Mouse (Mus musculus): Measurements from ENCODE around the gene Otulinl. TPM values are rescaled to one million over a fixed set of nuclear protein-coding genes. Genes with fewer than 3 reads are reported as not detected.
"Not testable (repeated sequence)": the region's sequence is repeated elsewhere in the genome, so short reads cannot be mapped to it uniquely, and the experiment has no call there.

Otulinl gene
- 3.6 and 4.9 TPM in 2 replicates for polyA plus RNA-seq (2012; rRNA removed)

DNA sequence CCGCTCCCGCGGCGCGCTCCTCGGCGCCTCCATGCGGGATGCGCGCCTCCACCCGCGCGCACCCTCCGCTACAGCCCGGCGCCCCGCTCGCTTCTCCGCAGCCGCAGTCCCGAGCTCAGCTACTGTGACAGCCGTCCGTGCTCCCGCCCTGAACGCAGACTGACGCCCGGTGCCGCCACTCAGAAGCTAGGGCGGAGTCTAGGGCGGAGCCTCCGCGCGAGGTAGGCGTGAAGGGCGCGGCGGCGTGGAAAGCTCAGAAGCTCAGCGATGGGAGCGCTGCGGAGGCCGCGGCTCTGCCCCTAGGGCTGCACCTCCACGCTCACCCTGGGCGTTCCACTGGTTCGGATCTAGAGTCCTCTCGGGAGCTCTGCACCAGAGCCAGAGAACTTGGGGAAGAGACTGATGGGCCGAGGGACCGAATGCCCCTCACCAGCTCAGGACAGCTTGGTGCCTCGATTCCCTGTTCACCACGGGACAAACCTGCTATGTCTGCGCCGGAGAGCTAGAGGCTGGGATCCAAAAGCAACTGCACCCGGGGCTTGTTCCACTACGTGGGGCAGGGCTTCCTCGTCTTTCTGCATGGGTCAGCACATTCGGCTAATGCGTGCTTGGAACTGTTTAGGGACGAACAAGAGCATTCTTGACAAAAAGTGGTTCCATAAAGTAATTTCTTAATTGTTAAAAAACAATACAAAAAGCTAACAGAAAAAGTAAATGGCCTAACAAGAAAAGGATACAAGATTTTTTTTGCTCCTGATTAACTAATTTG is at the start of gene Otulinl:
TSS of gene Otulinl (minus strand) at position 161 of the 769 bp plus-strand sequence.
- TF ChIP-seq CTCF (IDR thresholded peaks at IDR 0.05; ENCODE audit: borderline replicate concordance, extremely low read depth, insufficient read depth, insufficient read length) (no peak), POLR2A (IDR thresholded peaks at IDR 0.05; ENCODE audit: borderline replicate concordance, extremely low read depth, insufficient read depth, insufficient read length, poor library complexity, severe bottlenecking) (peak; percentile 45)
- peak; percentile 98 for DNase-seq (ENCODE audit: low read depth)

DNA sequence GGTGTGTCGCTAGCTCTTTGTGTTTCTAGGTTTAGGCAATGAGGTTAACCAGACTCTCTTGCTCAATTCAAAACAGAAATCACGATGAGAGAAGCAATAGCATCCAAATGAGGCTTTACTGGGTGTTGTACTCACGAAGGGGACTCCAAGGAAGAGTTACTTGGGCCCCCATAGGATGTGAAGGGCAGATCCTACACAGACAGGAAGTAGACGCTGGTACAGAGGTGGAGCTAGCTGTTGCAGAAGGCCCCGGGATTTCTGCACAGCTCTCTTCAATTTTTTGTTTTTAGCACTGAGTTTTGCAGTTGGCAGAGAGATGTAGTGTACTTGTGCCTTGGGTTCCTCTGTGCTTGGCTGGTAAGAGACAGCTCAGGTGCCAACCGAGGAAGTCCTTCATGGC is 44.8 kb upstream of the Otulinl start:
- no peak for DNase-seq (ENCODE audit: low read depth)
- TF ChIP-seq CTCF (IDR thresholded peaks at IDR 0.05; ENCODE audit: borderline replicate concordance, extremely low read depth, insufficient read depth, insufficient read length) (no peak), POLR2A (IDR thresholded peaks at IDR 0.05; ENCODE audit: borderline replicate concordance, extremely low read depth, insufficient read depth, insufficient read length, poor library complexity, severe bottlenecking) (no peak)

DNA sequence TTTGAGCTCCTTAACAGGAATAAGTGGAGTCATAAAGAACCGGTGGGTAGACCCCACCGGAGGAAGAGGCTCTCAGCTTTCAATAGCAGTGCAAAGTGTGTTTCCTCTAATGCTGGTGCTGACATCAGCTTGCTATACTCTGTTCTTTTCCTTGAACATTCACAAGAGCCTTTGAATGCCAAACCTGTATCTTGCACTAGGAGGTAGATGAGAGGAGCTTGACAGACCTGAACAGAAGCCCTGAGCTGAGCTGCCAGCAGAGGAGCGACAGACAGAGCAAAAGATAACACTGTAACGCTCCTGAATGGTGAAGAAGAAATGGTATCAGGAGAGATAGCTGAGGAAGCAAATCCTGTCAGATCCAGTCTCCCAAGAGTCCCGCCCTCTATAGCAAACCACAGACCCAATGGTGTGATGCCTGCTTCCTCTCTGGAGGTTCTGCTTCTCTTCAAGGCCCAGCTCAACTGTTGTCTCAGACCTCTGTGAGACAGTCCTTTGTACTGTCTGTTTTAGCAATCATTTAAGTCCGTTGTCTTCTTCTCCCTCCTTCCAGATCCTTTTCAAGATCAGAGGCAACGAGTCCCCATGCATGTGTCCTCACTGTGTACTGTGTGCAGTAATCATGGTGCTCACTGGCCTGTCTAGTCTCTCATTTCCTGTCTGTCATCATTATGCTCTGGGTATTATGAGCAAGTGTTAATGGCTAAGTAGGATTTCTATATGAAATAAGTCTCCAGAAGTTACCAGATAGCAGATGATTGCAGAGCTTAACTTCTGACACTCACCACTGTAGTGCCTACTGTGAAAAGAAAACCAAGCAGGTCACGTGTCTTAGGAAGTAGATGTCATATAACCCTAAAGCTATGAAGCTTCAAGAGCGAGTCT is 43.7 kb upstream of the Otulinl start:
- TF ChIP-seq CTCF (IDR thresholded peaks at IDR 0.05; ENCODE audit: borderline replicate concordance, extremely low read depth, insufficient read depth, insufficient read length) (no peak), POLR2A (IDR thresholded peaks at IDR 0.05; ENCODE audit: borderline replicate concordance, extremely low read depth, insufficient read depth, insufficient read length, poor library complexity, severe bottlenecking) (no peak)
- no peak for DNase-seq (ENCODE audit: low read depth)

DNA sequence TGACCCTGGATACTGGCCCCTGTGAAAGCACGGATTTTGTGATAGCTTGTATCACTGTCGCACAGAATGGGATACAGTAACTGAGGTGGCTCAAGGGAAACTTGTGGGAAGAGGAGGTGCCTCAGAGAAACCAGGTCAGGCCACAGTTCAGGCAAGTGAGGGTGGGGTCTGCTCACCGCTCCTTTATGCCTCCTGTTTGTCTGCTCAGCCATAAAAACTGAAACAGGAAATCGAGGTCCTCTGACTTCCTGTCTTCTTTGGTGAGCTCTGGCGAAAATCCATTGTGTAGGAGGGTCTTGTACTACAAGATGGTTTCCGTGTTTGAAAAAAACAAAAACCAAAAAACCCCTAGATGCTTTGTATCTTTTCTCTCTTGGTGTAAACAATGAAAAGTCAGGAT is 42.9 kb upstream of the Otulinl start:
- no peak for DNase-seq (ENCODE audit: low read depth)
- no peak for TF ChIP-seq CTCF (IDR thresholded peaks at IDR 0.05; ENCODE audit: borderline replicate concordance, extremely low read depth, insufficient read depth, insufficient read length)
- no peak for TF ChIP-seq POLR2A (IDR thresholded peaks at IDR 0.05; ENCODE audit: borderline replicate concordance, extremely low read depth, insufficient read depth, insufficient read length, poor library complexity, severe bottlenecking)

DNA sequence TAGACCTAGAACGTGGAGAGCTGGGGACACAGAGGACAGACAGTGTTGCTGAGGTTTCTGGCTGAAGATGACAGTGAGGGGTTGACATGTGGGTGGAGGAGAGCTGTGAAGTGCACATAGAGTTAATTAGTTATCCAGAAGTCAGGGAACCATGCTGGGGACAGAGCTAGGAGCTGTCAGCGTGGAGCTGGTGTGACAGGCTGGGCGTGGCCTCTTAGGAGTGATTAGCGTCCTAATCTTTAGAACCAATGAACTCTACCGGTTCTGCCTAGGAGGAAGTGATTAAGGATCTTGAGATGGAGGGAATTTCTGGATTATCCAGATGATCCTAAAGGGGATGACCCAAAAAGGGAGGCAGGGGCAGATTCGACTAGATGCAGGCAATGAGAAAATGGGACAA is 42.4 kb upstream of the Otulinl start:
- TF ChIP-seq POLR2A (IDR thresholded peaks at IDR 0.05; ENCODE audit: borderline replicate concordance, extremely low read depth, insufficient read depth, insufficient read length, poor library complexity, severe bottlenecking) (no peak), CTCF (IDR thresholded peaks at IDR 0.05; ENCODE audit: borderline replicate concordance, extremely low read depth, insufficient read depth, insufficient read length) (no peak)

DNA sequence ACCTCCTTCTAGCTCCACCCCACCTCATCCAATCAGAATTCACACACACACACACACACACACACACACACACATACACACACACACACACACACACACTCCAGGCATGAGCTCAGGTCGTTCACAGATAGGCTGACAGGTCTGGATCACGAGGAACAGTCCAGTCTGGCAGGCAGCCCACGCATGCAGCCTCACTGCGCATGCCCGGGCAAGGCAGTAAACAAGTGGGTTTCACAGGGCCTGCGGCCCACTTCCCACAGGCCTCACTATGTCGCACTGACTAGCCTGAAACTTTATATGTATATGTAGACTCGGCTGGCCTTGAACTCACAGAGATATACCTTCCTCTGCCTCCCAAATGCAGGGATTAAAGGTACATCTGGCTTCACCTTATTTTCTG is 38.9 kb upstream of the Otulinl start:
- DNase-seq (ENCODE audit: low read depth): not testable (repeated sequence)

More for the DNA sequence above, 42.4 kb upstream of the Otulinl start:
- DNase-seq (ENCODE audit: low read depth): no peak

DNA sequence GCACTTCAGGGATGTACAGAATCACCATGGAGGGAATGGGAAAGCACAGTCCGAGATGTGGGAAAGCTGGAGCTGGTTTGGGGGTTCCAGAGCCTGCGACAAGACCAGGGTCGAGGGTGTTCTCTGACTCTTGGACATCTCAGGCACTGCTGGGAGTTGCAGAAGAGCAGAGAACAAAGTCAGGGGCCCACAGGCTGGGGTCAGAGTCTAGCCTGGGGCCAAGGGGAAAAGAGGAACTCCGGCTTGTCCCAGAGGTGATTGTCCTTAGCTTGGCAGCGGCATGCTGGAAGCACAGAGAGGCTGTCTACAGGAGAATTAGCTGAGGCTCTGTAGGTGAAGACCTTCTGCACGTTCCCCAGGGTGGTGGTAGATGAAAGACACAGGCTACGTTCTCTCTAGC is 37.3 kb upstream of the Otulinl start:
- DNase-seq (ENCODE audit: low read depth): no peak
- TF ChIP-seq CTCF (IDR thresholded peaks at IDR 0.05; ENCODE audit: borderline replicate concordance, extremely low read depth, insufficient read depth, insufficient read length): no peak
- TF ChIP-seq POLR2A (IDR thresholded peaks at IDR 0.05; ENCODE audit: borderline replicate concordance, extremely low read depth, insufficient read depth, insufficient read length, poor library complexity, severe bottlenecking): no peak

DNA sequence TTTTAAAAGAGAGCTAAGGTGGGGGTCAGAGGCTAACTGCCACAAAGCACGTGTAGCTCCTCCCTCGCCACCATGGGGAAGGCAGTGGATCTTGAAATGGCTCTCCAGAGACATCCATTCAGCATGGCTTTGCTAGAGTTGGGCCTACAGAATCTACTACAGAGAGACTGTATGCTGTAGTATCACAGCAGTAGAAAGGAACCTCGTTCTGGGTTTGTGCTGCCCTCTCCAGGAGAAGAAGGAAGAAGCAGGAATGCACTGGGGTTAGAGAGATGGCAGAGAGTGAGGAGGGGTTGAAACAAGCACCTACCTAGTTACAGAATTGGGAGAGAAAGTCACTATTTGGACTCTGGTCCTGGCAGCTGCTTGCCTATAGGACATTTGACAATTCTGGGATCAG is 34.0 kb upstream of the Otulinl start:
- peak; percentile 31 for DNase-seq (ENCODE audit: low read depth)
- TF ChIP-seq CTCF (IDR thresholded peaks at IDR 0.05; ENCODE audit: borderline replicate concordance, extremely low read depth, insufficient read depth, insufficient read length): peak; percentile 38; the same call in 1 of the 2 replicates
- no peak for TF ChIP-seq POLR2A (IDR thresholded peaks at IDR 0.05; ENCODE audit: borderline replicate concordance, extremely low read depth, insufficient read depth, insufficient read length, poor library complexity, severe bottlenecking)

DNA sequence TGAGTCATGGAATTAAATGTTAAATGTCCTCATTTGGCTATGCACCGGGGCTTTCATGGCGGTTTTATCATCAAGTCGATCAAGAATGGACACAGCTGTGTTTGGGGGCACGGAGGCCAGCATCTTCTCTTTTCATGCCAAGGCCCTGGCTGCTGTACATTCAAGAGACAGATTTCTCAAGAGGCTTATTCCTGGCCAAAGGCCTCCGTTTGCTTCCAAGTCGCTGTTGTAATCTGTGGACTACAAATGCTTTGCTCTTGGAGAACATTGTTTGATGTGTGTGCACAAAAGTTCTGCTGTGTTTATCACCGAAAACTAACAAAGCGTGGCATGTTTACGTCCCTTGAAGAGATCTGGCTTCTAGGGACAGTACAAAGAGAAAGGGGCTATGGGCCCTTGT is 29.3 kb upstream of the Otulinl start:
- DNase-seq (ENCODE audit: low read depth): no peak
- no peak for TF ChIP-seq CTCF (IDR thresholded peaks at IDR 0.05; ENCODE audit: borderline replicate concordance, extremely low read depth, insufficient read depth, insufficient read length)
- TF ChIP-seq POLR2A (IDR thresholded peaks at IDR 0.05; ENCODE audit: borderline replicate concordance, extremely low read depth, insufficient read depth, insufficient read length, poor library complexity, severe bottlenecking): no peak

DNA sequence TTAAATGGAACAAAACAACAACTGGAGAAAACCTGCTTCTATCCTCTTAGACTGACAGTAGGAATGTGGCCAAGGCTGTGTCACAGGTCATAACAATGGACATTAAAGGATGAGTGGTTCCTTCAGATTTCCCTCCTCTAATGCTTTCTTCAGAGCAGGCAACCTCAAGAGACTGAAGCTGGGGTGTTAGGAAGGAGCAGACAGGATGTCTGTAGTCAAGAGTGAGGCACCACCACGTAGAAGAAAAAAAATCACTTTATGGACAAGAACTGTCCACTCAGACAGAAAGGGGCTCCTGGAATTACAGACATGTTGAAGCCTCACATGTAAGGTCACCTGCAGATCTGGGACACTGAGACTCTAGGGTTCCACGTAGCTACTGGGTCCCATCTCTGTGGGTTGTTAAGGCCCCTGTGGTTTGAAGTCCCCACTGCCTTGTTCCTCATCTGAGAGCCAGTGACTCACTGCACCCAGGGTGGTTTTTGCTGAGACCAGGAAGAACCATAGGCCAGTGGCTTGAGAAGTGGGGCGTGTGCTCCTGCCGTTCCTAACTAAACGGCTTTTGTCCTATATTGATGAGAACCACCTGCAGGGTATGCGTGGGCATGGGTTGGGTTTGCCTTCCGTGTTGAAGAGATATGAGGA is 27.7 kb upstream of the Otulinl start:
- no peak for DNase-seq (ENCODE audit: low read depth)
- TF ChIP-seq CTCF (IDR thresholded peaks at IDR 0.05; ENCODE audit: borderline replicate concordance, extremely low read depth, insufficient read depth, insufficient read length) (no peak), POLR2A (IDR thresholded peaks at IDR 0.05; ENCODE audit: borderline replicate concordance, extremely low read depth, insufficient read depth, insufficient read length, poor library complexity, severe bottlenecking) (no peak)

DNA sequence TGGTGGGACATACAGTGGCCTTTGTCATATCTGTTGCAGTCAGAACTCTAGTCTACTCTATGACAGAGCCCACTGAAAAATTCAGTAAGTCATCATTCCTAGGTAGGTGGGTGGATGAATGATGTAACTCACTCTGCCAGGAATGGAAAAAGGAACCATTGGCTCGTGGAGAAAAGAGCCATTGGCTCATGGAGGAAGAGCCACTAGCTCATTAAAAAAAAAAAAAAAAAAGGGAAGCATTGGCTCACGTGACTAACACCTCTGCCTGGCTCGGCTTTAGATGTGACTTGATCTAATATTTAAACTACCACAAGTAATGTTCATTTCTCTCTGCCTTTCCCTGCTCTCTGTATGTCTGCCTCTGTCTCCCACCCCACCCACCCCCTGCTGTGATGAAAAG is 27.1 kb upstream of the Otulinl start:
- TF ChIP-seq POLR2A (IDR thresholded peaks at IDR 0.05; ENCODE audit: borderline replicate concordance, extremely low read depth, insufficient read depth, insufficient read length, poor library complexity, severe bottlenecking): no peak
- no peak for TF ChIP-seq CTCF (IDR thresholded peaks at IDR 0.05; ENCODE audit: borderline replicate concordance, extremely low read depth, insufficient read depth, insufficient read length)
- no peak for DNase-seq (ENCODE audit: low read depth)

Data from brain, embryonic 14.5 days (tissue).